Mouse (Mus musculus): Measurements from ENCODE around the gene Polr2j.
"Not testable (repeated sequence)": the region's sequence is repeated elsewhere in the genome, so short reads cannot be mapped to it uniquely, and the experiment has no call there.

Polr2j gene

GRCm38 (mm10) chr5:136104511-136104910 is 11.9 kb upstream of the Polr2j start:
- in situ Hi-C loops (cut with MboI, MseI) = loop anchor here in 1 of 2 experiments (5.0 kb wide), 1 partner anchor 83 kb away; no protein-coding TSS in a partner anchor

GRCm38 (mm10) chr5:136108486-136108885 is 7.9 kb upstream of the Polr2j start:
- in situ Hi-C loops (cut with MboI, MseI) = no loop called here

DNA sequence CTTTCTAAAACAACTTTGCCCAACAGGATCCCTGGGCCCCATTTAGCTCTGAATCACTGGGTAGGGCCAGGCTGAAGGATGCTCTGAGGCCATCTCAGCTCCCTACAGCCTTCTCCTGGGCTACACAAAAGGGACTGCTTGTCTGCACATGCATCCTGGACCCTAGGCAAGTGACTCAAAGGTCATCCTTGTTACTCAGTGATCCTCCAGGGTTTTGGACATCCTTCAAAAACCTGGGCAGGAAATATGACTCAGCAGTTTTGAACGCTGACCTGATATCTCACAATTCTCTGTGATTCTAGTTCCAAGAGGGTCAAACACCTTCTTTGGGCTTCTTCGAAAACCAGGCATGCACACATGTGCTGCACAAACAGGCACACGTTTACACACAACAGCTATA is 7.4 kb upstream of the Polr2j start:
- in situ Hi-C loops (cut with MboI, MseI) = no loop called here

DNA sequence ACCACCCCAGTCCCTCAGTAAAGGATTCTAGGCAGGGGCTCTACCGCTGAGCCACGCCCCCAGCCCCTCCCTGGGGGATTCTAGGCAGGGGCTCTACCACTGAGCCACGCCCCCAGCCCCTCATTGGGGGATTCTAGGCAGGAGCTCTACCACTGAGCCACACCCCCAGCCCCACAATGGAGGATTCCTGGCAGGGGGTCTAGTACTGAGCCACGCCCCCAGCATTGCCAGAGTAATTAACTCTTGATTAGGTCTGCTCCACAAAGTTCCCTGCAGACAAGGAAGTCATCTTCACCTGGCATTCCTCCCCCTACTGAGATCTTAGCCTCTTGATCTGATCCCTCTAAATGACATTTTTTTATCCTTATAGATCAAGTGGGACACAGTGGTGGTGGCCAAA is 2.9 kb upstream of the Polr2j start:
- in situ Hi-C loops (cut with MboI, MseI) = loop anchor here in 1 of 2 experiments (10.0 kb wide), 1 partner anchor 1151 kb away; no protein-coding TSS in a partner anchor

- in situ Hi-C loops (cut with MboI, MseI) = loop anchor here in 1 of 2 experiments (10.0 kb wide), 1 partner anchor 1148 kb away; no protein-coding TSS in a partner anchor
Measured at GRCm38 (mm10) chr5:136116784-136117112, 317 bp downstream of the Polr2j start.

DNA sequence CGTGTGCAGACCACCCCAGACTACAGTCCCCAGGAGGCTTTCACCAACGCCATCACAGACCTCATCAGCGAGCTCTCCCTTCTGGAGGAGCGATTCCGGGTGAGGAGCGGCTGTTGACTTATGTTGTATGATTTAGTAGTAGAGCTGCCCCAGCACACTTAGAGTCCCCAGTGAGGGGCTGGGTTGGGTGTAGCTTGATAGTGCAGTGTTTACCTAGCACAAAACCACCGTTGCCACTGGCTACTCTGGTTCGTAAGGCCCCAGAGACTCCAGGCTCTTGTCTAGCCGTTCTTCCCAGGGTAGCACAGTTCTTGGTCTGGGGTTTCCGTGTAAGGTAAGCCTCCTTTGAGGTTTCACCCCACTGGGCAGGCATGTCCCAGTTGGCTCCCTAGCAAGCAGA is 5.7 kb downstream of the Polr2j start:
- in situ Hi-C loops (cut with MboI, MseI) = no loop called here

DNA sequence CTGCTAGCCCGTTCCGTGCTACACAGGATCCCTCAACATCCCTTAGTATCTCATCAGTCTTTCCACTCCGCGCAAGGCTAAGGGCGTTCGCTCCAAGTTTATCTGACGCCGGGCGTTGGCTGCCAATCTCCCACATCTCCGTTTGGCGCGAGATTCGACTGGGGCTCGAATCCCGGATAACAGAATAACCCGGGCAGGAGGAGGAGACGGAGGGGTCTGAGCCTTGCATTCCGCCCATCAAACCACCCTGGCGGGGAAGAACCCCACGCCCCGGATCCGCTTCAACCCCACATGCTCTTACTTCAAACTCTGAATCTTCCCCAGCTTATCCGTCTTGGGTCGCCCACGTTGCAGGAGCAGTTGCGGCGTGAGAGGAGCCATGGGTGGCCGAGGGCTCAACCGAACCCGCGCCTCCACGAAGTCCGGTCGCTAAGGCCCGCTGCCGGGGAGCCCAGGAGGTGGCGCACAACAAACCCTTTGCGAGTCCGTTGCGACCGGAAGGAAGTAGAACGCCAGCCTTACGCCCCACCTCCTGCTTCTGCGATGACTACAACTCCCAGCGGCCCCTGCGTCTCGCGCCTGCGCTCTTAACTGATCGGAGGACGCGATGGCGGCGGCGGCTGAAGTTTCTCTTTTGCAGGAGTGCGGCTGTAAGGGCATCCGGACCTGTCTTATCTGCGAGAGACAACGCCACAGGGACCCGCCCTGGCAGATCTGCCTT is 19.3 kb downstream of the Polr2j start, which contains the start of the genes Lrwd1 and Alkbh4:
Lrwd1 (minus strand) TSS at position 504 of the 721 bp plus-strand sequence.
Alkbh4 (plus strand) TSS at position 576 of the 721 bp plus-strand sequence.
- in situ Hi-C loops (cut with MboI, MseI) = no loop called here

DNA sequence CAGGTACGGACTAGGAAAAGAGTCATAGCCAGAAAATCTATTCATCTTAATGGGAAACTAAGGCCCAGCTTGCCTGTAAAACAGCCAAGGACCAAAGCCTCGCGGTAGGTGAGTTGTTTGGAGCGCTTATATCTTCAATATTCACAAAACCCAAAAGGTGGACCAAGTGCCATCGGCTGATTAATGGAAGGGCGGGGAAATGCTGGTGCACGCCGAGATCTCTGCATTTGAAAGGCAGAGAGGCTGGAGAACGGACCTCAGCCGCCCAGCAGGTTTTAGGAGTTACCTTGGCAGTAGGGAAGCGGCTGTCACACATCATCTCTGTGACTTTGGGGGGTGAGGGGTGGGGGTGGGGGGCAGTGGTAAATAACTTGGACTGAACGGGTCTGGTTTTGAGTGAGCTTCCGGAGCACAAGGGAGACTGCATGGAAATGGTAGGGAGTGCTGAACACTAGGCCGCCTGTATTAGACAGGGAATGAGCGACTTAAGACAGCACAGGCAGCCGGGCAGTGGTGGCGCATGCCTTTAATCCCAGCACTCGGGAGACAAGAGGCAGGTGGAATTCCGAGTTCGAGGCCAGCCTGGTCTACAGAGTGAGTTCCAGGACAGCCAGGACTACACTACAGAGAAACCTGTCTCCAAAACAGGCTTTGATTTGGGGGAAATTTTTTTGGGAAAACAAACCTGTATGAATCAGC is 20.0 kb downstream of the Polr2j start:
- in situ Hi-C loops (cut with MboI, MseI) = no loop called here

DNA sequence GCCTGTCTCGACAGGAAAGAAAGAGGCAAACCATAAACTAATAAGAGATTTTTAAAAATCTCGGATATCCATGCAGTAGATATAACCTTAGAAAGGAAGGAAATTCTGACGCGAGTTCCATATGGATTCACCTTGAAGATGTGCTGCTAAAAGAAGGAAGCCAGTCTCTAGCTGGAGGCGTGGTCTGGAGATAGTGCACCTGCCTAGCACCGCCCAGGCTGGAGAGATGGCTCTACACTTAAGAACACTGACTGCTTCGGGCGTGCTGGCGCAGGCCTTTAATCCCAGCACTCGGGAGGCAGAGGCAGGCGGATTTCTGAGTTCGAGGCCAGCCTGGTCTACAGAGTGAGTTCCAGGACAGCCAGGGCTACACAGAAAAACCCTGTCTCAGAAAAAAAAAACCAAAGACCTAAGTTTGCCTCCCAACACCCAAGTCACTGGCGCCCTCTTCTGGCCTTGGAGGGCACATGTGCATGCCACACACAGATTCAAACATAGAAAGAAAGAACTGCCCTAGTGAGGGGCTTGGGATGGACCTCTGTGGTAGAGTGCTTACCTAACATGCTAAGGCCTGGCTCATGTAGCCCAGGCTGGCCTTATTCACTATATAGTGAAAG is 21.3 kb downstream of the Polr2j start:
- in situ Hi-C loops (cut with MboI, MseI) = no loop called here

GRCm38 (mm10) chr5:136139393-136139792 is 23.0 kb downstream of the Polr2j start:
- in situ Hi-C loops (cut with MboI, MseI) = no loop called here

DNA sequence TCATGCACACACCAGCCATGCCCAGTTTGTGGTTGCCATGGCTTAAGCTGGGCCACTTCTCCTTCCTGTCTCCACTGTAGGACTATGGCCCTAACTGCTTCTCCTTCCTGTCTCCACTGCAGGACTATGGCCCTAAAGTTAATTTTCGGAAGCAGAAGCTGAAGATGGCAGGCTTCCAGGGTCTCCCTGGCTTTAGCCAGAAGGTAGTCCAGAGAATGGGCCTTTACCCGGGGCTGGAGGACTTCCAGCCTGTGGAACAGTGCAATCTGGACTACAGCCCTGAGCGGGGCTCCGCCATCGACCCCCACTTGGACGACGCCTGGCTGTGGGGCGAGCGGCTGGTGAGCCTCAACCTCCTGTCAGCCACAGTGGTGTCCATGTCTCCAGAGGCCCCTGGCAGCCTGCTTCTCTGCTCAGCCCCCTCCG is 23.6 kb downstream of the Polr2j start:
- in situ Hi-C loops (cut with MboI, MseI) = no loop called here

- in situ Hi-C loops (cut with MboI, MseI) = no loop called here
Measured at GRCm38 (mm10) chr5:136142746-136143145, 26.3 kb downstream of the Polr2j start.

GRCm38 (mm10) chr5:136143161-136143755 is 26.8 kb downstream of the Polr2j start:
- in situ Hi-C loops (cut with MboI, MseI) = no loop called here

GRCm38 (mm10) chr5:136144606-136145430 is 28.4 kb downstream of the Polr2j start:
- in situ Hi-C loops (cut with MboI, MseI) = no loop called here

- in situ Hi-C loops (cut with MboI, MseI) = no loop called here
Measured at GRCm38 (mm10) chr5:136146936-136147335, 30.5 kb downstream of the Polr2j start.

- in situ Hi-C loops (cut with MboI, MseI) = no loop called here
Measured at GRCm38 (mm10) chr5:136147704-136148103, 31.3 kb downstream of the Polr2j start.

GRCm38 (mm10) chr5:136149134-136149576 is 32.7 kb downstream of the Polr2j start:
- in situ Hi-C loops (cut with MboI, MseI) = not testable (repeated sequence)

DNA sequence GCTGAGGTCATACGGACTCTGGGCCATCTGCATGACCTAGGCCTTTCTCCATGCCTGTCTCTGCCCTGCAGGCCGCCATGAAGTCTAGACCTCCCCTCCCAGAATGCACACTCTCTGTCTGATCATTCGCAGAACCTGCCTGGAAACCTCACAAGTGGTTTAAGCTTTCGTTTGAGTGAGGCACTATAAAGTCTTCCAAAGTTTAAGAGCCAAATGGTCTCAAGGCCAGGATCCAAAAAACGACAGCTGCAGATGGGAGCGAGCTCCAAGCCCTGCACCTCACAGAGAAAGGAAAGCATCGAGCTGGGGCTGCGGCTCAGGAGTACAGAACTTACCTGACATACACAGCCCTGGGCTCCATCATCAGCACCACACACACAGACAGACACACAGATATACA is 35.9 kb downstream of the Polr2j start:
- in situ Hi-C loops (cut with MboI, MseI) = no loop called here

- in situ Hi-C loops (cut with MboI, MseI) = no loop called here
Measured at GRCm38 (mm10) chr5:136155399-136155798, 39.0 kb downstream of the Polr2j start.

DNA sequence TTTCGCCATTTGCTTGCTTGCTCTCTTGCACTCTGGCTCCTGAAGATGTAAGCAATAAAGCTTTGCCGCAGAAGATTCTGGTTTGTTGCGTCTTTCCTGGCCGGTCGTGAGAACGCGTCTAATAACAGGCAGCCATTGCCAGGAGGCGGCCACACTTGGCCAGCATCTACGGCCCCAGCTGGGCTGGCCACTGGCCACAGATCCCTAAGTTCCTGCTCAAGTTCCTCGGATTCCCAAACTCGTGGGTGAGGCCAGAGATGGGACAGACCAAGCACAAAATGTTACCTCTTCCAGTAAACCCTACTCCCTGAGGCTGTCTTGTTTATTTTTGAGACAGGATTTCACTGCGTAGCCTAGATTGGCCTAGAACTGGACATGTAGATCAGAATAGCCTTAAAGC is 43.7 kb downstream of the Polr2j start:
- in situ Hi-C loops (cut with MboI, MseI) = not testable (repeated sequence)
